Mouse (Mus musculus) embryonic facial prominence, embryonic 15.5 days (tissue): ENCODE results near the gene Slc25a30. TPM values are rescaled to one million over a fixed set of nuclear protein-coding genes. Genes with fewer than 3 reads are reported as not detected.

Source experiments
- ATAC-seq: fragments of 200-750 bp; cut with Nextera tagmentation; 2 replicates; pipeline ENCODE4 v1.8.0; 2017; ENCODE audit warnings: low read depth, moderate TSS enrichment; ENCODE audit not compliant: insufficient number of reproducible peaks, low FRiP score, low TSS enrichment
- H3K27ac ChIP-seq: fragments of 300-500 bp; sonication (generic); replicated peaks from 2 replicates; pipeline ENCODE4 v1.5.1; 2015; ENCODE audit warnings: mild to moderate bottlenecking, inconsistent platforms
- H3K27me3 ChIP-seq: fragments of 300-500 bp; sonication (generic); 2 replicates; pipeline ENCODE4 v1.6.1; 2015; ENCODE audit warnings: inconsistent platforms
- H3K36me3 ChIP-seq: fragments of 300-500 bp; sonication (generic); 2 replicates; pipeline ENCODE4 v1.6.1; 2015; ENCODE audit warnings: mild to moderate bottlenecking, inconsistent platforms
- H3K4me1 ChIP-seq: fragments of 300-500 bp; sonication (generic); 2 replicates; pipeline ENCODE4 v1.6.1; 2015; ENCODE audit warnings: inconsistent platforms
- H3K4me2 ChIP-seq: fragments of 300-500 bp; sonication (generic); replicated peaks from 2 replicates; pipeline ENCODE4 v1.6.1; 2015; ENCODE audit warnings: mild to moderate bottlenecking, inconsistent platforms
- H3K4me3 ChIP-seq: fragments of 300-500 bp; sonication (generic); replicated peaks from 2 replicates; pipeline ENCODE4 v1.5.1; 2015; ENCODE audit warnings: mild to moderate bottlenecking, inconsistent platforms
- H3K9ac ChIP-seq: fragments of 300-500 bp; sonication (generic); 2 replicates; pipeline ENCODE4 v1.6.1; 2015; ENCODE audit warnings: inconsistent platforms
- H3K9me3 ChIP-seq: fragments of 300-500 bp; sonication (generic); replicated peaks from 2 replicates; pipeline ENCODE4 v1.6.1; 2016; ENCODE audit warnings: inconsistent platforms
- WGBS: fragments of 180-500 bp; shearing (Covaris S2); methylation state at CpG from one replicate; pipeline ENCODE4 v1.1.7; 2015; 5-methylcytosine and 5-hydroxymethylcytosine counted together
- polyA plus RNA-seq: library from polyadenylated mRNA; unstranded; fragments of >200 nt; fragmentation: Nextera tagmentation; extraction: Ambion mirVana; gene quantifications from 2 replicates; pipeline ENCODE4 v1.2.1, GENCODE M21; 2015

Slc25a30 gene
- polyA plus RNA-seq, 1 experiment from 2014 or later = 3.8 TPM

GRCm38 (mm10) chr14:75767492-75768274 lies 19.2 kb downstream of the Slc25a30 start:
- WGBS = 47% methylated on average over 17 of the region's 17 CpGs

GRCm38 (mm10) chr14:75761028-75761805 lies 25.6 kb downstream of the Slc25a30 start:
- 61% methylated on average over 10 of the region's 10 CpGs for WGBS
- H3K4me2 ChIP-seq = no peak overlapping the region
- H3K9ac ChIP-seq = no peak overlapping the region
- no peaks in the 10 kb centered on the region for H3K36me3 ChIP-seq
- no peaks in the 10 kb centered on the region for H3K9me3 ChIP-seq
- no peak for ATAC-seq
- H3K4me3 ChIP-seq = no peak overlapping the region
- no peaks in the 10 kb centered on the region for H3K4me1 ChIP-seq
- no peaks in the 10 kb centered on the region for H3K27me3 ChIP-seq
- H3K27ac ChIP-seq = no peak overlapping the region

More at GRCm38 (mm10) chr14:75767492-75768274, 19.2 kb downstream of the Slc25a30 start:
- peak overlapping the region; percentile 37 for H3K4me2 ChIP-seq
- no peaks in the 10 kb centered on the region for H3K36me3 ChIP-seq
- H3K27ac ChIP-seq = no peak overlapping the region
- no peaks in the 10 kb centered on the region for H3K27me3 ChIP-seq
- H3K4me1 ChIP-seq = no peaks in the 10 kb centered on the region
- H3K9me3 ChIP-seq = no peaks in the 10 kb centered on the region
- H3K9ac ChIP-seq = no peak overlapping the region
- 0 out of 2 replicates have a peak overlapping the region, but pooled peaks have one; percentile 17 for H3K4me3 ChIP-seq
- peak; percentile 71; the same call in 1 of the 2 replicates for ATAC-seq

GRCm38 (mm10) chr14:75758401-75758800 lies 28.4 kb downstream of the Slc25a30 start:
- H3K9ac ChIP-seq = no peak overlapping the region
- H3K36me3 ChIP-seq = no peaks in the 10 kb centered on the region
- H3K9me3 ChIP-seq = no peaks in the 10 kb centered on the region
- 73% methylated on average over 7 of the region's 7 CpGs for WGBS
- H3K4me1 ChIP-seq = peaks cover 2% of the 10 kb centered on the region
- no peak overlapping the region for H3K27ac ChIP-seq
- no peak overlapping the region for H3K4me2 ChIP-seq
- H3K4me3 ChIP-seq = no peak overlapping the region
- ATAC-seq = no peak
- H3K27me3 ChIP-seq = no peaks in the 10 kb centered on the region

- Histone ChIP-seq H3K4me3 (no peak overlapping the region), H3K4me2 (no peak overlapping the region), H3K4me1 (peaks cover 7% of the 10 kb centered on the region), H3K36me3 (no peaks in the 10 kb centered on the region), H3K27me3 (no peaks in the 10 kb centered on the region), H3K9ac (no peak overlapping the region), H3K27ac (no peak overlapping the region), H3K9me3 (no peaks in the 10 kb centered on the region)
- 72% methylated on average over 2 of the region's 2 CpGs for WGBS
- ATAC-seq = no peak
These were observed 29.0 kb downstream of the Slc25a30 start for GRCm38 (mm10) chr14:75757821-75758220.

DNA sequence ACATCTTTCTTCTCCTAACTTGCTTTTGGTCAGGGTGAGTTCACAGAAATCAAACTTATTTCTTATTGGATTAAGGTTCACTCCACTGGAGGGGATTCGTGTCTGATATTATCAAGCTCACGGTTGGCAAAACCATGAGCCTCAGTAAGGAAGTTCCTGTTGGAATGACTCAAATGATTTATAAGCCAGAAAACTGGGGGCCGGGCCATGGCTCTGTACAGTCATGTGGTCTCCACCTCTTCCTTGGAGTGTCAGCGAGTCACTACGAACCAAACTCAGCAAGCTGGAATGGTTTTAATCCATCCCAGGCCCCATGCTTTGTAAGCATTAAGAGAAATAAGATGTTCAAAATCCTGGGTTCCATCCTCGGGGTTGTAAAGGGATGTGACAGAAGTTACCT lies 29.9 kb downstream of the Slc25a30 start:
- 75% methylated on average over 6 of the region's 6 CpGs for WGBS
- Histone ChIP-seq H3K4me2 (no peak overlapping the region), H3K9ac (no peak overlapping the region)

GRCm38 (mm10) chr14:75753991-75754817 lies 32.6 kb downstream of the Slc25a30 start, which contains the start of gene Cog3:
Gene Cog3, minus strand, starts transcription at chr14:75754517.
- Histone ChIP-seq H3K27me3 (no peaks in the 10 kb centered on the region), H3K27ac (peak within 1 kb of the TSS; percentile 90), H3K4me2 (peak within 1 kb of the TSS; percentile 79), H3K36me3 (no peaks in the 10 kb centered on the region), H3K4me1 (peaks cover 16% of the 10 kb centered on the region), H3K4me3 (peak within 1 kb of the TSS; percentile 97), H3K9ac (peak within 1 kb of the TSS; percentile 93), H3K9me3 (no peaks in the 10 kb centered on the region)
- ATAC-seq = peak; percentile 98
- WGBS = under 1% methylated on average over 78 of the region's 78 CpGs

More for the DNA sequence above, 29.9 kb downstream of the Slc25a30 start:
- Histone ChIP-seq H3K27me3 (no peaks in the 10 kb centered on the region), H3K4me3 (no peak overlapping the region), H3K27ac (no peak overlapping the region), H3K4me1 (peaks cover 16% of the 10 kb centered on the region), H3K36me3 (no peaks in the 10 kb centered on the region), H3K9me3 (no peaks in the 10 kb centered on the region)
- no peak for ATAC-seq

DNA sequence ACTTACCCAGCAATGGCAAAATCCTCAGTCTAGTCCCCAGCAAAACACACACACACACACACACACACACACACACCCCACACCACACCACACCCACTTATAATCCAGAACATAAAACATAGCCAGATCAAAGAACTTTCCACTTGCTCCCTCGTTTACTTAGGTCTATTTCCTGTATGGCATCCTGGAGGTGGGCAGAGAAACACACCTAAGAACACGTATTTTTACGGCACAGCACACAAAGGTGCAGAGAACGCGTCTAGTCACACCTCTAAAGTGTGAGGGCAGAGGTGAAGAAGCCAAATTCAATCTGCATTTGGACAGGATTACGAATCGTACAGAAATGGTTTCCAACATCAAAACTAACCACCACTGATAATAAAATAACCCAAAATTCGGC lies 33.6 kb downstream of the Slc25a30 start:
- no peak overlapping the region; the same call in 1 of the 2 replicates for H3K9ac ChIP-seq
- H3K36me3 ChIP-seq = no peaks in the 10 kb centered on the region
- H3K4me2 ChIP-seq = peak overlapping the region; percentile 79
- H3K9me3 ChIP-seq = no peaks in the 10 kb centered on the region
- no peak for ATAC-seq
- H3K4me3 ChIP-seq = peak overlapping the region; percentile 97
- 58% methylated on average over 8 of the region's 8 CpGs for WGBS
- no peak overlapping the region for H3K27ac ChIP-seq
- H3K27me3 ChIP-seq = no peaks in the 10 kb centered on the region
- H3K4me1 ChIP-seq = peaks cover 16% of the 10 kb centered on the region

DNA sequence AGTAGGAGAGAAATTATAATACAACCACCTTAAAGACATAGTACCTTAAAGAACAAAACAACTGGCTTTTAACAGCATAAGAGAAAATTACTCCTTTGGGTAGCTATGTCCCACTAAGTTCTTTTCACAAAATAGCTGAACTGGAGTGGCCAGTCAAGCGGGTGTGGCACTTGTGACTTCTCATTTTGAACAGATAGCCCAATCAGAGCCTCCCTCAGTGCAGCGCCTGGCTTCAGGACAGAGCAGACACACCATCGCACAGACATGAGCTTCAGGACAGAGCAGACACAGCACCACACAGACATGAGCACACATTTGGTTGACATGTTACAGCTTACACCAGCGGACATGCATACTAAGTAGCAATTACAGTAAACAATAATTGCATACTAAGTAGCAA lies 35.8 kb downstream of the Slc25a30 start:
- WGBS = 84% methylated on average over 4 of the region's 4 CpGs
- H3K27ac ChIP-seq = no peak overlapping the region
- no peak overlapping the region for H3K9ac ChIP-seq
- no peaks in the 10 kb centered on the region for H3K27me3 ChIP-seq
- no peak overlapping the region for H3K4me2 ChIP-seq
- H3K4me3 ChIP-seq = no peak overlapping the region
- ATAC-seq = no peak
- H3K9me3 ChIP-seq = no peaks in the 10 kb centered on the region
- peaks cover 8% of the 10 kb centered on the region; the same call in 1 of the 2 replicates for H3K36me3 ChIP-seq
- H3K4me1 ChIP-seq = peaks cover 16% of the 10 kb centered on the region

- 90% methylated on average over 4 of the region's 4 CpGs for WGBS
- no peak overlapping the region for H3K4me2 ChIP-seq
- H3K4me3 ChIP-seq = no peak overlapping the region
- H3K4me1 ChIP-seq = peaks cover 16% of the 10 kb centered on the region
- no peaks in the 10 kb centered on the region for H3K27me3 ChIP-seq
- ATAC-seq = no peak
- peaks cover 14% of the 10 kb centered on the region; the same call in 1 of the 2 replicates for H3K36me3 ChIP-seq
- no peak overlapping the region for H3K27ac ChIP-seq
- H3K9me3 ChIP-seq = no peaks in the 10 kb centered on the region
- H3K9ac ChIP-seq = no peak overlapping the region
These were observed 37.7 kb downstream of the Slc25a30 start for GRCm38 (mm10) chr14:75749123-75749522.

- Histone ChIP-seq H3K4me2 (no peak overlapping the region), H3K4me1 (peaks cover 10% of the 10 kb centered on the region), H3K4me3 (no peak overlapping the region), H3K9ac (no peak overlapping the region), H3K27me3 (no peaks in the 10 kb centered on the region), H3K36me3 (peaks cover 18% of the 10 kb centered on the region), H3K9me3 (no peaks in the 10 kb centered on the region), H3K27ac (no peak overlapping the region)
- ATAC-seq = no peak
- WGBS = 89% methylated on average over 2 of the region's 2 CpGs
These were observed 38.9 kb downstream of the Slc25a30 start for GRCm38 (mm10) chr14:75747960-75748359.

DNA sequence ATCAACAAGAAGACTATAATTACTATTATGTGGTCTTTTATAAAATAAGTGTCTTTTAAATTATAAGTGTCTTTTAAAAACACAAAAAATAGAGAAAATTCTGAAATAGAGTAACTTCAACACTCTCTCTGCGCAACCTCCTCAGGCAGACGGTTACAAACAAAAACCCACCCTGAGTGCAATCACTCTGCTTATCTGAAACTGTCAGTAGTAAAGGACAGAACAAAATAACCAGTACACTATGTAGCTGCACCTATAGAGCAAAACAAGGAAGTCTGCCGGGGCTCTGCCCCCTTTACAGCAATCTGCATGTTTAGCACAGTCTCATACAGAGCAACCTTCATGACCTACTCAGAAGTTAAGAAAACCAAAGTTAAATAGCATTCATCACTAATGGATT lies 44.9 kb downstream of the Slc25a30 start:
- Histone ChIP-seq H3K4me1 (no peaks in the 10 kb centered on the region), H3K27me3 (no peaks in the 10 kb centered on the region), H3K36me3 (peaks cover 46% of the 10 kb centered on the region), H3K9ac (no peak overlapping the region), H3K27ac (no peak overlapping the region), H3K4me2 (no peak overlapping the region), H3K4me3 (no peak overlapping the region), H3K9me3 (no peaks in the 10 kb centered on the region)
- WGBS = 91% methylated on average over 3 of the region's 3 CpGs
- ATAC-seq = no peak
